Mouse (Mus musculus) right cerebral cortex, adult 2 months (tissue): ENCODE measurements around the gene Gm10406.
A peak's percentile ranks its signal among the peaks of the same experiment; 100 is the strongest.
"Not testable (repeated sequence)": the region's sequence is repeated elsewhere in the genome, so short reads cannot be mapped to it uniquely, and the experiment has no call there.

Experiments used
- DNase-seq, 2 experiments: peaks; one replicate each; pipeline ENCODE4 v3.0.0; 2021 to 2022; ENCODE audit warnings: low spot score in 2 of 2

The Gm10406 gene

GRCm38 (mm10) chr14:7026781-7027749, at the start of gene Gm10406:
TSS of gene Gm10406 (minus strand) at chr14:7027449.
- DNase-seq, result peak; percentile 4 to 28

- not testable (repeated sequence) for DNase-seq
Observed at GRCm38 (mm10) chr14:7044870-7045269, 17.6 kb upstream of the Gm10406 start, which contains the start of gene Gm3685. TSS of gene Gm3685 (minus strand) at chr14:7044970.

GRCm38 (mm10) chr14:7026274-7026673, 975 bp downstream of the Gm10406 start:
- peak; percentile 9 to 23 for DNase-seq

GRCm38 (mm10) chr14:6973718-6974117, 53.5 kb downstream of the Gm10406 start, which contains the start of gene Gm6356:
TSS of gene Gm6356 (minus strand) at chr14:6973818.
- not testable (repeated sequence) for DNase-seq
